Mouse (Mus musculus) heart, postnatal 0 days (tissue): ENCODE results near the gene Bmp2k. TPM values are rescaled to one million over a fixed set of nuclear protein-coding genes. Genes with fewer than 3 reads are reported as not detected.

ENCODE experiments used
- ATAC-seq: fragments of 200-750 bp; cut with Nextera tagmentation; 2 replicates; pipeline ENCODE4 v1.8.0; 2017; ENCODE audit warnings: low read depth, moderate number of reproducible peaks, moderate library complexity; ENCODE audit not compliant: insufficient read depth
- DNase-seq: peaks from one replicate; pipeline ENCODE4 v3.0.0-alpha.2; 2016; ENCODE audit warnings: low spot score
- H3K27ac ChIP-seq: fragments of 300-500 bp; sonication (generic); 2 replicates; pipeline ENCODE4 v1.5.1; 2014; ENCODE audit warnings: low read depth, mild to moderate bottlenecking
- H3K27me3 ChIP-seq: fragments of 300-500 bp; sonication (generic); 2 replicates; pipeline ENCODE4 v1.6.1; 2014; ENCODE audit warnings: low read length, mixed read lengths; ENCODE audit not compliant: control insufficient read depth, insufficient read depth
- H3K36me3 ChIP-seq: fragments of 300-500 bp; sonication (generic); replicated peaks from 2 replicates; pipeline ENCODE4 v1.6.1; 2014; ENCODE audit warnings: low read length, mixed read lengths; ENCODE audit not compliant: control insufficient read depth, insufficient read depth
- H3K4me1 ChIP-seq: fragments of 300-500 bp; sonication (generic); 2 replicates; pipeline ENCODE4 v1.6.1; 2014; ENCODE audit warnings: antibody characterized with exemption; ENCODE audit not compliant: control insufficient read depth, insufficient read depth
- H3K4me2 ChIP-seq: fragments of 300-500 bp; sonication (generic); 2 replicates; pipeline ENCODE4 v1.6.1; 2014; ENCODE audit warnings: low read depth, mild to moderate bottlenecking, low read length, moderate library complexity
- H3K4me3 ChIP-seq: fragments of 300-500 bp; sonication (generic); 2 replicates; pipeline ENCODE4 v1.5.1; 2014; ENCODE audit warnings: low read depth, low read length
- H3K9ac ChIP-seq: fragments of 300-500 bp; sonication (generic); replicated peaks from 2 replicates; pipeline ENCODE4 v1.6.1; 2014; ENCODE audit warnings: low read depth, low read length, mixed read lengths
- H3K9me3 ChIP-seq: fragments of 300-500 bp; sonication (generic); replicated peaks from 2 replicates; pipeline ENCODE4 v1.6.1; 2016; ENCODE audit warnings: low read length; ENCODE audit not compliant: control insufficient read depth
- CTCF ChIP-seq: IDR thresholded peaks from 2 replicates; pipeline ENCODE4 v1.5.1; 2016; ENCODE audit warnings: antibody characterized with exemption, control low read depth, low read depth
- EP300 ChIP-seq: IDR thresholded peaks from 2 replicates; pipeline ENCODE4 v1.6.1; 2016; ENCODE audit warnings: antibody characterized with exemption, low read depth
- WGBS: fragments of 180-500 bp; shearing (Covaris S2); extraction: QIAGEN DNeasy Blood & Tissue Kit; methylation state at CpG from one replicate; pipeline ENCODE4 v1.1.7; 2014; 5-methylcytosine and 5-hydroxymethylcytosine counted together
- polyA plus RNA-seq: library from polyadenylated mRNA; unstranded; fragments of >200 nt; fragmentation: Nextera tagmentation; extraction: Ambion mirVana; gene quantifications from 2 replicates; pipeline ENCODE4 v1.2.1, GENCODE M21; 2015
- total RNA-seq: library from RNA; depleted of rRNA; stranded (reverse); fragments of >200 nt; gene quantifications from 2 replicates; pipeline ENCODE4 v1.2.3, GENCODE M21; 2014; ENCODE audit warnings: low replicate concordance

The Bmp2k gene
- total and polyA plus RNA-seq, 2 experiments from 2014 or later = 6.8 to 7.0 TPM

GRCm38 (mm10) chr5:97084541-97084940 lies 87.1 kb downstream of the Bmp2k start:
- no peaks in the 10 kb centered on the region for H3K4me1 ChIP-seq
- H3K4me3 ChIP-seq = no peak overlapping the region
- H3K27ac ChIP-seq = no peak overlapping the region
- H3K9ac ChIP-seq = no peak overlapping the region
- no peaks in the 10 kb centered on the region for H3K27me3 ChIP-seq
- TF ChIP-seq CTCF (no peak), EP300 (no peak)
- H3K36me3 ChIP-seq = peaks cover 34% of the 10 kb centered on the region
- ATAC-seq (no peak), DNase-seq (no peak)
- WGBS = 80% methylated on average over 4 of the region's 4 CpGs
- H3K9me3 ChIP-seq = no peaks in the 10 kb centered on the region
- no peak overlapping the region for H3K4me2 ChIP-seq

- no peak for DNase-seq
- no peak overlapping the region for H3K9ac ChIP-seq
- H3K4me3 ChIP-seq = no peak overlapping the region
- TF ChIP-seq EP300 (no peak), CTCF (no peak)
- H3K4me2 ChIP-seq = no peak overlapping the region
- peaks cover 35% of the 10 kb centered on the region for H3K36me3 ChIP-seq
- no peaks in the 10 kb centered on the region for H3K9me3 ChIP-seq
- no peak for ATAC-seq
- WGBS = 92% methylated on average over 6 of the region's 6 CpGs
- no peak overlapping the region for H3K27ac ChIP-seq
- no peaks in the 10 kb centered on the region for H3K4me1 ChIP-seq
- no peaks in the 10 kb centered on the region for H3K27me3 ChIP-seq
Observed at GRCm38 (mm10) chr5:97085071-97085470, 87.6 kb downstream of the Bmp2k start.

- Histone ChIP-seq H3K9ac (no peak overlapping the region), H3K4me3 (peak overlapping the region; percentile 19), H3K4me1 (no peaks in the 10 kb centered on the region), H3K4me2 (peak overlapping the region; percentile 36), H3K9me3 (no peaks in the 10 kb centered on the region), H3K27me3 (no peaks in the 10 kb centered on the region), H3K27ac (0 out of 2 replicates have a peak overlapping the region, but pooled peaks have one; percentile 31), H3K36me3 (peaks cover 35% of the 10 kb centered on the region)
- TF ChIP-seq CTCF = no peak
- TF ChIP-seq EP300 = no peak
- ATAC-seq (peak; percentile 53), DNase-seq (no peak)
- 49% methylated on average over 24 of the region's 24 CpGs for WGBS
Observed at GRCm38 (mm10) chr5:97087030-97087630, 89.6 kb downstream of the Bmp2k start.

- H3K9ac ChIP-seq = no peak overlapping the region
- no peak for ATAC-seq
Observed at GRCm38 (mm10) chr5:97087746-97088145, 90.3 kb downstream of the Bmp2k start.

GRCm38 (mm10) chr5:97088231-97088630 lies 90.7 kb downstream of the Bmp2k start:
- ATAC-seq (no peak), DNase-seq (no peak)
- no peaks in the 10 kb centered on the region for H3K4me1 ChIP-seq
- H3K27me3 ChIP-seq = no peaks in the 10 kb centered on the region
- no peak overlapping the region for H3K4me3 ChIP-seq
- H3K9me3 ChIP-seq = no peaks in the 10 kb centered on the region
- no peak overlapping the region for H3K9ac ChIP-seq
- no peak overlapping the region for H3K27ac ChIP-seq
- H3K36me3 ChIP-seq = peaks cover 29% of the 10 kb centered on the region
- no peak overlapping the region for H3K4me2 ChIP-seq
- no peak for TF ChIP-seq CTCF
- WGBS = 67% methylated on average over 6 of the region's 6 CpGs

More at GRCm38 (mm10) chr5:97087746-97088145, 90.3 kb downstream of the Bmp2k start:
- Histone ChIP-seq H3K27ac (0 out of 2 replicates have a peak overlapping the region, but pooled peaks have one; percentile 4), H3K4me1 (no peaks in the 10 kb centered on the region), H3K9me3 (no peaks in the 10 kb centered on the region), H3K4me2 (peak overlapping the region; percentile 36; the same call in 1 of the 2 replicates), H3K27me3 (no peaks in the 10 kb centered on the region), H3K4me3 (0 out of 2 replicates have a peak overlapping the region, but pooled peaks have one; percentile 19), H3K36me3 (peaks cover 32% of the 10 kb centered on the region)
- no peak for DNase-seq
- WGBS = 90% methylated on average over 16 of the region's 16 CpGs
- TF ChIP-seq CTCF (no peak), EP300 (no peak)

GRCm38 (mm10) chr5:97089426-97089825 lies 91.9 kb downstream of the Bmp2k start:
- peaks cover 26% of the 10 kb centered on the region for H3K36me3 ChIP-seq
- no peaks in the 10 kb centered on the region for H3K9me3 ChIP-seq
- H3K27me3 ChIP-seq = no peaks in the 10 kb centered on the region
- no peaks in the 10 kb centered on the region for H3K4me1 ChIP-seq
- H3K4me2 ChIP-seq = no peak overlapping the region
- TF ChIP-seq EP300 (no peak), CTCF (no peak)
- no peak overlapping the region for H3K9ac ChIP-seq
- DNase-seq (no peak), ATAC-seq (no peak)
- H3K27ac ChIP-seq = no peak overlapping the region
- 90% methylated on average over 3 of the region's 3 CpGs for WGBS
- H3K4me3 ChIP-seq = no peak overlapping the region
